Mouse (Mus musculus): ENCODE data around the gene Ctsc. TPM values are rescaled to one million over a fixed set of nuclear protein-coding genes. Genes with fewer than 3 reads are reported as not detected.

Gene Ctsc
- polyA plus RNA-seq, 1 experiment from 2014 or later, result 49.3 TPM

DNA sequence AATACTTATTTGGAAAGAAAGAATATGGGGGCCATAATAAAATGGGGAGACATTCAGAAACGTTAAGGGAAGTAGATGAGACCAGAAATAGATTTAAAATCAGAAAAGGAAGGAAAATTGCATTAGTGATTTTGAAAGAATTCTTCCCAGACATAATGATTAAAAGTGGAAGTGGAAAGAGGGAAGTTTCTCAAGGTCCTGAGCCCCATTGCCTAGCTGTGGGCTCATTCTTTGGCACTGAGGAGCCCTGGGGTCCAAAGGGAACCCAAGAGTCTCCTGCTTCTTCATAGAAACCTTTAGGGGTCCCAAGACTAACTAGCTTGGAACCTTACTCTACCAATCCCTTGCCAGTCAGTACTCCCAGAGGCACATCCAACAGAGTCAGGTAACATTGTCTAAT, 26.4 kb upstream of the Ctsc start:
- H3K4me1 ChIP-seq (replicated peaks; ENCODE audit: control insufficient read depth, insufficient read depth, low read length), result no peaks in the 10 kb centered on the region
- TF ChIP-seq CTCF (IDR thresholded peaks at IDR 0.05; ENCODE audit: low read depth), result no peak
- H3K27ac ChIP-seq (ENCODE audit: low read depth, low read length), result no peak overlapping the region
- H3K4me2 ChIP-seq (replicated peaks; ENCODE audit: low read depth), result no peak overlapping the region
- H3K9me3 ChIP-seq (ENCODE audit: control insufficient read depth), result no peaks in the 10 kb centered on the region
- 50% methylated on average over 1 of the region's 1 CpGs for WGBS
- no peaks in the 10 kb centered on the region for H3K27me3 ChIP-seq (replicated peaks; ENCODE audit: control insufficient read depth, insufficient read depth, low read length)
- no peaks in the 10 kb centered on the region for H3K36me3 ChIP-seq (ENCODE audit: control insufficient read depth, insufficient read depth)
- ATAC-seq, result no peak
- H3K4me3 ChIP-seq (ENCODE audit: low read depth, low read length), result no peak overlapping the region
- no peak overlapping the region for H3K9ac ChIP-seq (ENCODE audit: low read depth, low read length)

DNA sequence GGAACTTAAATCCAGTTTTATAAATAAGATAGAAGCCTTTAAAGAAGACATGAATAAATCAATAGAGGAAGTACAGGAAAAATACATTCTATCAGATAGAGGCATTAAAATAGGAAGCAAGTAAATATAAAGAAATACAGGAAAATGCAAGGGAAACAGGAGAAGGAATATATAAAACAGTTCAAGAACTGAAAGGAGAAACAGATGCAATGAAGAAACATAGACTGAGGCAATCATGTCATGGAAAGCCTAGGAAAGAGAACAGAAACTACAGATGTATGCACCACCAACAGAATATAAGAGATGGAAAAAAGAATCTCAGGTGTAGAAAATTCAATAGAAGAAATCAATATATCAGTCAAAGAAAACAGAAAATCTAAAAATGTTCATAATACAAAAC, 25.8 kb upstream of the Ctsc start:
- H3K36me3 ChIP-seq (ENCODE audit: control insufficient read depth, insufficient read depth), result no peaks in the 10 kb centered on the region
- TF ChIP-seq CTCF (IDR thresholded peaks at IDR 0.05; ENCODE audit: low read depth), result no peak
- H3K4me3 ChIP-seq (ENCODE audit: low read depth, low read length), result no peak overlapping the region
- no peak overlapping the region for H3K4me2 ChIP-seq (replicated peaks; ENCODE audit: low read depth)
- H3K27ac ChIP-seq (ENCODE audit: low read depth, low read length), result no peak overlapping the region
- no peak for ATAC-seq
- no peaks in the 10 kb centered on the region for H3K4me1 ChIP-seq (replicated peaks; ENCODE audit: control insufficient read depth, insufficient read depth, low read length)
- no peaks in the 10 kb centered on the region for H3K27me3 ChIP-seq (replicated peaks; ENCODE audit: control insufficient read depth, insufficient read depth, low read length)
- no peak overlapping the region for H3K9ac ChIP-seq (ENCODE audit: low read depth, low read length)
- H3K9me3 ChIP-seq (ENCODE audit: control insufficient read depth), result no peaks in the 10 kb centered on the region

DNA sequence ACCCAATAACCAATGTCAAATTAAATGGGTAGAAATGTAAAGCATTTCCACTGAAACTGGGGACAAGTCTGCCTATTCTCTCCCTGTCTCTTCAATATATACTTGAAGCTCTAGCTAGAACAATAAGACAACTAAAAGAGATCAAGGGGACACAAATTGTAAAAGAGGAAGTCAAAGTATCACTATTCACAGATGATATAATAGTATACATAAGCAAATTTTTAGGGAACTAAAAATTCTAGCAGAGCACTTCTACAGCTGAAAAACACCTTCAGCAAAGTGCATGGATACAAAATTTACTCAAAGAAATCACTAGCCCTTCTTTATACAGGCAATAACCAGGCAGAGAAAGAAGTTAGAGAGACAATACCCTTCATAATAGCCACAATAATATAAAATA, 23.0 kb upstream of the Ctsc start:
- no peak overlapping the region for H3K9ac ChIP-seq (ENCODE audit: low read depth, low read length)
- H3K9me3 ChIP-seq (ENCODE audit: control insufficient read depth), result no peaks in the 10 kb centered on the region
- no peak for TF ChIP-seq CTCF (IDR thresholded peaks at IDR 0.05; ENCODE audit: low read depth)
- H3K36me3 ChIP-seq (ENCODE audit: control insufficient read depth, insufficient read depth), result no peaks in the 10 kb centered on the region
- no peak for ATAC-seq
- no peak overlapping the region for H3K4me2 ChIP-seq (replicated peaks; ENCODE audit: low read depth)
- no peak overlapping the region for H3K4me3 ChIP-seq (ENCODE audit: low read depth, low read length)
- no peaks in the 10 kb centered on the region for H3K4me1 ChIP-seq (replicated peaks; ENCODE audit: control insufficient read depth, insufficient read depth, low read length)
- H3K27ac ChIP-seq (ENCODE audit: low read depth, low read length), result no peak overlapping the region
- H3K27me3 ChIP-seq (replicated peaks; ENCODE audit: control insufficient read depth, insufficient read depth, low read length), result no peaks in the 10 kb centered on the region

GRCm38 (mm10) chr7:88259155-88259925, 18.5 kb upstream of the Ctsc start:
- H3K9me3 ChIP-seq (ENCODE audit: control insufficient read depth), result no peaks in the 10 kb centered on the region
- no peaks in the 10 kb centered on the region for H3K27me3 ChIP-seq (replicated peaks; ENCODE audit: control insufficient read depth, insufficient read depth, low read length)
- H3K27ac ChIP-seq (ENCODE audit: low read depth, low read length), result no peak overlapping the region
- no peaks in the 10 kb centered on the region for H3K36me3 ChIP-seq (ENCODE audit: control insufficient read depth, insufficient read depth)
- no peak for TF ChIP-seq CTCF (IDR thresholded peaks at IDR 0.05; ENCODE audit: low read depth)
- ATAC-seq, result no peak
- H3K4me2 ChIP-seq (replicated peaks; ENCODE audit: low read depth), result no peak overlapping the region
- no peaks in the 10 kb centered on the region for H3K4me1 ChIP-seq (replicated peaks; ENCODE audit: control insufficient read depth, insufficient read depth, low read length)
- no peak overlapping the region for H3K9ac ChIP-seq (ENCODE audit: low read depth, low read length)
- WGBS, result 69% methylated on average over 7 of the region's 7 CpGs
- no peak overlapping the region for H3K4me3 ChIP-seq (ENCODE audit: low read depth, low read length)

GRCm38 (mm10) chr7:88261799-88262198, 16.1 kb upstream of the Ctsc start:
- H3K27me3 ChIP-seq (replicated peaks; ENCODE audit: control insufficient read depth, insufficient read depth, low read length), result no peaks in the 10 kb centered on the region
- H3K27ac ChIP-seq (ENCODE audit: low read depth, low read length), result 0 out of 2 replicates have a peak overlapping the region, but pooled peaks have one; percentile 28
- no peak for TF ChIP-seq CTCF (IDR thresholded peaks at IDR 0.05; ENCODE audit: low read depth)
- H3K9ac ChIP-seq (ENCODE audit: low read depth, low read length), result no peak overlapping the region
- no peaks in the 10 kb centered on the region for H3K4me1 ChIP-seq (replicated peaks; ENCODE audit: control insufficient read depth, insufficient read depth, low read length)
- no peak overlapping the region; the same call in 1 of the 2 replicates for H3K4me2 ChIP-seq (replicated peaks; ENCODE audit: low read depth)
- WGBS, result 43% methylated on average over 4 of the region's 4 CpGs
- H3K9me3 ChIP-seq (ENCODE audit: control insufficient read depth), result no peaks in the 10 kb centered on the region
- ATAC-seq, result peak; percentile 92
- no peak overlapping the region for H3K4me3 ChIP-seq (ENCODE audit: low read depth, low read length)
- no peaks in the 10 kb centered on the region for H3K36me3 ChIP-seq (ENCODE audit: control insufficient read depth, insufficient read depth)

DNA sequence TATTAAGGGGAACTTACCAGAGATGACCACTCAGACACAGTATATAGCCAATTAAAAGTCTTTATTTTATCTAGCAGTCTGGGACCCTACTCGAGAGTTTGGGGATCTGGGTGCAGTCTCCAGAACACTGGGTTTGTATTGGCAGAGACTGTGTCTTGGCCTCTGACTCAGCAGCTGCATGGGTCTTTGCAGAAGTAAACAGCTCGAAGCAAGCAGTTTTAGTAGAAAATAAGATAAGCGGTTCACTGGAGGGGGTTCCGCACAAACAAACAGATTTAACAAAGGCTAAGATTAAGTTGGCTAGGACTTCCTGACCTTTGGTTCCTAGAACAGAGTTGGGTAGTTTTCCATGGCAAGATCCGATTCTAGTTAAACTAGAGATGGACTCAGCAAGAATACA, 13.0 kb upstream of the Ctsc start:
- Histone ChIP-seq H3K27ac (ENCODE audit: low read depth, low read length) (no peak overlapping the region), H3K27me3 (replicated peaks; ENCODE audit: control insufficient read depth, insufficient read depth, low read length) (no peaks in the 10 kb centered on the region), H3K9me3 (ENCODE audit: control insufficient read depth) (no peaks in the 10 kb centered on the region), H3K9ac (ENCODE audit: low read depth, low read length) (no peak overlapping the region), H3K4me1 (replicated peaks; ENCODE audit: control insufficient read depth, insufficient read depth, low read length) (no peaks in the 10 kb centered on the region), H3K4me2 (replicated peaks; ENCODE audit: low read depth) (no peak overlapping the region), H3K36me3 (ENCODE audit: control insufficient read depth, insufficient read depth) (no peaks in the 10 kb centered on the region), H3K4me3 (ENCODE audit: low read depth, low read length) (no peak overlapping the region)
- no peak for ATAC-seq
- TF ChIP-seq CTCF (IDR thresholded peaks at IDR 0.05; ENCODE audit: low read depth), result no peak
- WGBS, result 73% methylated on average over 5 of the region's 5 CpGs

Measured in intestine, postnatal 0 days (tissue).